8 mouse cellular contexts compared by ENCODE assay signal in genomic region chr9:64252591-64253020, GRCm38 (mm10). TPM values are rescaled to one million over a fixed set of nuclear protein-coding genes. Genes with fewer than 3 reads are reported as not detected.
DNase-seq lines count a peak whose midpoint lies in the region; ATAC-seq lines count a peak whose summit lies in the region.

No protein-coding gene starts in this region.

- peak; percentile 0; the same call in 1 of the 2 replicates for ATAC-seq in granulocyte monocyte progenitor cell, adult 5-6 weeks (replicated peaks; ENCODE audit: poor library complexity, severe bottlenecking)

- DNase-seq in ovary, postnatal 10 days (ENCODE audit: low spot score): peak; percentile 17
- no peak for DNase-seq in ovary, adult 18-20 months (ENCODE audit: low spot score)
- peak; percentile 39 to 45 for DNase-seq in cerebellum, postnatal 10 days
- peak; percentile 46 for DNase-seq in kidney, adult 11 months
- peak; percentile 30 to 32 for DNase-seq in lung, adult 18-20 months
- peak; percentile 13 for DNase-seq in retina, adult 2 months (ENCODE audit: low read depth, low spot score)
- DNase-seq in adrenal gland, postnatal 14 days: no peak

RNA-seq across cellular contexts. Expression of gene Map2k1, which starts 0.8 kb away (rescaled TPM):
- 24.8 and 45.6 TPM in 2 replicates for total RNA-seq in granulocyte monocyte progenitor cell, adult 5-6 weeks (2014; fragmentation: Nextera tagmentation)
- total RNA-seq in granulocyte monocyte progenitor cell, adult 5-6 weeks (2017): 55.0 and 56.5 TPM in 2 replicates
- total RNA-seq in adrenal gland, postnatal 14 days (2021): 55.4 and 58.9 TPM in 2 replicates

RNA-seq across cellular contexts. Expression of gene Uchl4, which starts 17.6 kb away (rescaled TPM):
- 1.6 TPM in 1 of 2 replicates, not detected in the other for total RNA-seq in granulocyte monocyte progenitor cell, adult 5-6 weeks (2014; fragmentation: Nextera tagmentation)
- 0.67 and 1.3 TPM in 2 replicates for total RNA-seq in granulocyte monocyte progenitor cell, adult 5-6 weeks (2017)
- total RNA-seq in adrenal gland, postnatal 14 days (2021): 1.5 and 3.0 TPM in 2 replicates

RNA-seq across cellular contexts. Expression of gene Tipin, which starts 28.8 kb away (rescaled TPM):
- 233 and 243 TPM in 2 replicates for total RNA-seq in granulocyte monocyte progenitor cell, adult 5-6 weeks (2014; fragmentation: Nextera tagmentation)
- 318 and 327 TPM in 2 replicates for total RNA-seq in granulocyte monocyte progenitor cell, adult 5-6 weeks (2017)
- 29.8 and 32.3 TPM in 2 replicates for total RNA-seq in adrenal gland, postnatal 14 days (2021)

Comparison
In these comparisons a context has a peak if more than half of its experiments do, and no peak if none do; other contexts are left out.
1. DNase-seq: peak in ovary, postnatal 10 days (single experiment), cerebellum, postnatal 10 days (2 of 2), kidney, adult 11 months (single experiment), lung, adult 18-20 months (2 of 2) and retina, adult 2 months (single experiment); none in ovary, adult 18-20 months (single experiment) and adrenal gland, postnatal 14 days (single experiment).